Mouse (Mus musculus): ENCODE results near the gene Vbp1.
"Not testable (repeated sequence)": the region's sequence is repeated elsewhere in the genome, so short reads cannot be mapped to it uniquely, and the experiment has no call there.

DNA sequence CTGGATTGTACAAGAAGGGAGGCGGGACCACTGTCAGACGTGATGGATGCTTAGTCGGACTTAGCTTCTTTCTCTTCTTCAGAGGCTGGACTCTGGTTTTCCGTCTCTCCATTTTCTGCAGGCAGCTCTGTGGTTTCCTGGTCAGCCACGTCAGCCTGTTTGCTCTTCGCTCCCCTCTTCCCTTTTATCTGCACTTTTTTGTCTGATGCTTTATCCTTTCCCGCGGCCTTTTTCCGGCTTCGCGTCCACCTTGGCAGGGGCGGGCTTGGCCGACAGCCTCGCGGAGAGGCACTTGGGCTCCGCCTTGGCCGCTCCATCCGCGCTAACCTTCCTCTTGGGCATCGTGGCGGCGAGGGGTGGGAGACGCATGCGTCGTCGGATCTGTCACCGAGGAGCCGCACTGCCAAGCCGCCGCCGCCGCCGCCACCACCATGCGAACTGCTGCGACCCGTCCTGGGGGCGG, 38.9 kb upstream of the Vbp1 start:
- TF ChIP-seq CTCF (IDR thresholded peaks at IDR 0.05; ENCODE audit: borderline replicate concordance, control insufficient read depth, extremely low read depth, insufficient read depth, low read length, poor library complexity); POLR2A (IDR thresholded peaks at IDR 0.05; ENCODE audit: control insufficient read depth, extremely low read depth, insufficient read depth, low read length, poor library complexity): not testable (repeated sequence)

Measured in thymus, adult 2 months (tissue).